Mouse (Mus musculus) spleen, adult 2 months (tissue): Measurements from ENCODE around the gene Srms.

Source experiments
- CTCF ChIP-seq: fragments of 200-500 bp; IDR thresholded peaks from 2 replicates; pipeline ENCODE4 v1.5.1; 2011; ENCODE audit warnings: mild to moderate bottlenecking, inconsistent platforms; ENCODE audit not compliant: insufficient read depth, insufficient read length, insufficient replicate concordance; ENCODE audit errors: extremely low read depth
- POLR2A ChIP-seq: fragments of 200-500 bp; IDR thresholded peaks from 2 replicates; pipeline ENCODE4 v1.6.1; 2011; ENCODE audit warnings: low read depth, low read length, inconsistent platforms

DNA sequence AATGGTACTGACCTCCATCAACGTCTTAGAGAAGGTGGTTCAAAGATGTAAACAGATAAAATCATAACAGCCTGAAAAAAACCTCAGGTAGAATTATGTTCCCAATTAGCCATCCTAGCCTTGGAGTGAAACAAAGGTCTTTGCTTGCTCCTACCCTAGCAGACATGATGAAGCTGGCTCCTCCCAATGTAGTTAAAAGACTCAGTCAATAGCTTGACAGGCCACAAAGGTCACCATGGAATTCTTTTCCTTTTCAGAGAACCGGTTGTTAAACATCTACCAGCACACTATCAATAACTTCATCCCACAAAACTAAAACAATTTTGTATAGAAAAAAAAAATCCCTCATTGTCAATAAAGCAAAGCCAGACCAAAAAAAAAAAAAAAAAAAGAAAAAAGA is 32.0 kb upstream of the Srms start:
- TF ChIP-seq CTCF, result no peak
- TF ChIP-seq POLR2A, result no peak
